Mouse (Mus musculus) heart, embryonic 14.5 days (tissue): ENCODE measurements at regions not wholly inside any gene's neighbourhood (a gene's known extent, or its start where the extent isn't known, plus 50 kb on each side); places are given as distances from the start of the nearest gene placed in this dataset.

Source experiments
- ATAC-seq: fragments of 200-750 bp; cut with Nextera tagmentation; 2 replicates; pipeline ENCODE4 v1.8.0; 2017; ENCODE audit warnings: low read depth, moderate TSS enrichment; ENCODE audit not compliant: insufficient number of reproducible peaks, insufficient read depth, low FRiP score
- H3K27ac ChIP-seq, 2 experiments: fragments of 200-500 bp in 1 of 2; fragments of 300-500 bp in 1 of 2; sonication (generic) in 1 of 2; replicated peaks in 1 of 2; 2 replicates each; pipeline ENCODE4 v1.5.1; 2012 to 2014; ENCODE audit warnings: low read depth in 2 of 2, low read length in 2 of 2, control low read depth in 1 of 2, mild to moderate bottlenecking in 1 of 2, mixed read lengths in 1 of 2; ENCODE audit not compliant: control insufficient read depth in 1 of 2, insufficient read depth in 1 of 2
- H3K27me3 ChIP-seq: fragments of 300-500 bp; sonication (generic); 2 replicates; pipeline ENCODE4 v1.6.1; 2014; ENCODE audit warnings: mild to moderate bottlenecking, low read length, control low read depth; ENCODE audit not compliant: control insufficient read depth, insufficient read depth
- H3K36me3 ChIP-seq: fragments of 300-500 bp; sonication (generic); 2 replicates; pipeline ENCODE4 v1.6.1; 2014; ENCODE audit warnings: mild to moderate bottlenecking, control low read depth, low read length, mixed read lengths; ENCODE audit not compliant: control insufficient read depth, insufficient read depth
- H3K4me1 ChIP-seq, 2 experiments: fragments of 200-500 bp in 1 of 2; fragments of 300-500 bp in 1 of 2; sonication (generic) in 1 of 2; 2 replicates each; pipeline ENCODE4 v1.6.1; 2012 to 2014; ENCODE audit warnings: low read length in 2 of 2, control low read depth in 1 of 2, mixed read lengths in 1 of 2; ENCODE audit not compliant: control insufficient read depth in 2 of 2, insufficient read depth in 2 of 2
- H3K4me2 ChIP-seq: fragments of 300-500 bp; sonication (generic); 2 replicates; pipeline ENCODE4 v1.6.1; 2014; ENCODE audit warnings: mild to moderate bottlenecking, low read length
- H3K4me3 ChIP-seq, 2 experiments: fragments of 200-500 bp in 1 of 2; fragments of 300-500 bp in 1 of 2; sonication (generic) in 1 of 2; 2 replicates each; pipeline ENCODE4 v1.5.1; 2012 to 2014; ENCODE audit warnings: low read length in 2 of 2, mild to moderate bottlenecking in 2 of 2, control low read depth in 1 of 2, low read depth in 1 of 2, moderate library complexity in 1 of 2; ENCODE audit not compliant: control insufficient read depth in 1 of 2, insufficient read depth in 1 of 2
- H3K9ac ChIP-seq: fragments of 300-500 bp; sonication (generic); 2 replicates; pipeline ENCODE4 v1.6.1; 2014; ENCODE audit warnings: mild to moderate bottlenecking, low read length
- H3K9me3 ChIP-seq: fragments of 300-500 bp; sonication (generic); 2 replicates; pipeline ENCODE4 v1.6.1; 2016; ENCODE audit warnings: low read length, control low read depth; ENCODE audit not compliant: control insufficient read depth
- WGBS: fragments of 180-500 bp; shearing (Covaris S2); extraction: QIAGEN DNeasy Blood & Tissue Kit; methylation state at CpG from one replicate; pipeline ENCODE4 v1.1.7; 2014; 5-methylcytosine and 5-hydroxymethylcytosine counted together

DNA sequence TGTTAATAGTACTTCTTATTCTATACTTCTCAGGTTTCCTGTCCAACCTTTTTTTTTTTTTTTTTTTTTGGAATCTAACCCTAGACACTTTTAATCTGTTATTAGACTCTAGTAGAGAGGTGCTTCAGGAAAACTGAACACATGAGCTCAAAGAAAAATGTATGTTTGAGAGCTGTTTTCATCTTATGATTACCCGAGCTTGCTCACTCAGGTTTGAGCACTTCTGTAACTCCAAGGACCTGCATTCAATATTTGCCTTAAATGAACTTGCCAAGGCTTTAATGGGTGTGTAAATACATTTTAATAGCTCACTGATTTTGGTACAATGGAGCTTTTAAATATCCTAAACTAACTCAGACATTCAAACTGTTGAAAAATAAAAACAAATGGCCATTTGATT, 367.8 kb downstream of the Nr2f2 start:
- Histone ChIP-seq H3K36me3 (no peaks in the 10 kb centered on the region), H3K4me1 (no peaks in the 10 kb centered on the region), H3K27me3 (no peaks in the 10 kb centered on the region), H3K4me3 (no peak overlapping the region), H3K4me2 (no peak overlapping the region), H3K27ac (no peak overlapping the region), H3K9ac (no peak overlapping the region), H3K9me3 (no peaks in the 10 kb centered on the region)
- 75% methylated on average over 1 of the region's 1 CpGs for WGBS
- no peak for ATAC-seq

DNA sequence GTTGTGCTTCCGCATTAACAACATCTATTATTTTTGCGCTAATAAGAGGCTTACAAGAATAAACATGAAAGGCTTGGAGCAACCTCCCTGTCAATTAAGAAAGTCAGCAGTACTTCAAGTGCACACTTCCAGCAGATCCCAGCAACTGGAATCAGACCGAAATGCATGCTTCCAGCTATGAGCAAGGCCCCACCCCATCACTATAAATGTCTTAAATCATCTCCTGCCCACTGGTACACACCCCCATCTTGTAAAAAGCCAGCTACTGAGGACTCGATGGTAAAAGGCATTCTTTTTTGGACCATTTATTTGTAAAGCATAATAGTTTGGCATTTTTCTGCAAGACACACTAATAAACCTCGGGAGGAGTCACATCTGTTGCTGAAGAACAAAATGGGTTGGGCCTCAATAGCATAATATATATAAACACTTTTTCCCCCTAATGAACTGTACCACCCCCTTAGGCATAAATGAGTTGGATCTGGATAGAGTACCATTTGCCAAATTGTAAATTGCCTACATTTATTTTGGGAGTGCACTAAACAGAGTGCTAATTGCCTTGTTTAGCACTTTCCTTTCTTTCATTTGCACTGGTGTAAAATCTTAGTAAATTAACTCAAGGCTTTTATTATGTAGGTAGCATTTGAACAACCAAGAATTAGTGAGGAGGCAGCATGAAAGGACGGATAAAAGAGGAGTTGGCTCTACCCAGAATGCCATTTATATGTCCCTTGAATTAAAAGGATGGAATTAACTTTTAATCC, 371.8 kb downstream of the Nr2f2 start:
- WGBS = 80% methylated on average over 6 of the region's 6 CpGs
- Histone ChIP-seq H3K9ac (no peak overlapping the region), H3K27me3 (no peaks in the 10 kb centered on the region), H3K36me3 (no peaks in the 10 kb centered on the region), H3K9me3 (no peaks in the 10 kb centered on the region), H3K4me2 (no peak overlapping the region), H3K4me3 (no peak overlapping the region), H3K27ac (no peak overlapping the region), H3K4me1 (0 out of 4 replicates have a peak, but pooled peaks cover 0 to 2% of the 10 kb centered on the region in 2 experiments)
- no peak for ATAC-seq

DNA sequence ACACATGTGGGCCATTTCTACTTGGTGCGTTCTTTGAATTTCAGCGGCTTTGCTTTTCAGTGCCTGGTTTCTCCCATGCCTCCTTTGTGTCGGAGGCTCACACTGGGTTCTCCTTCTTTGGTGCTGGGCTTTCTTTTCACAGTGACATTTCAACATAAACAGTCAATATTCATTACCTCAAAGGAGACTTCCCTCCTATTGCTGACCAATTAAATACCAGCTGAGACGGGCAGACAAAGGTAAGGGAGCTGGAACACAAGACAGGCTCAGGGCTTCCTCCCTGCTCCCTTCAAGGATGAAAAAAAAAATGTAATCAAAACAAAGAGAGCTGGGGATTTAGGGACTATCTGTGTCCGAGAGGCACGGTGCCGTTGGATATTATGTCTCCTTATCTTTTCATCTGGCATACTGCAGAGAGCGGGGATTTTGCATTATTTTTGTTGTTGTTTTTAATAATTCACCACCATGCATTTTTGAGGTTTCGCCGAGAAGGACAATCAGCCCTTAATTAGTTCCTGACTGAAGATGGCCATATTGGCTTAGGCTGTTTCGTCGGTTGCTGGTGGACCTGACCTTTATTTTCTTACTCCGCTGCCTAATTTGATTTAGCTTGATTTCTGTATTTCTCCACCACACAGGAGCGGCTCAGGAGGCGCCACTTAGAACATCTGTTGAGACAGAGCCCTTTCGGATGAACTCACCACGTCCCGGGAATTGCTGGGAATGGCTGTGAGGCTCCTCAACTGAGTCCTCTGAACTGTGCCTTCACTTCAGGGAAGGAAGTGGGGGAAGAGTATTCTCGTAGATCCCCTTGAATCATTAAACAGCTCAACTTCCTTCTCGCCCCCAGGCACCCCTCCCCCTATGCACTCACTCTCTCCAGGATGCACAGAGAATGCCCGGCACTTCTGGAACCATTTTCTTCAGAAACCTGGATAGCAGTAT, 373.9 kb downstream of the Nr2f2 start:
- Histone ChIP-seq H3K4me3 (peak overlapping the region; percentile 38 to 39), H3K27me3 (no peaks in the 10 kb centered on the region), H3K9me3 (no peaks in the 10 kb centered on the region), H3K9ac (peak overlapping the region; percentile 26), H3K4me1 (0 out of 4 replicates have a peak, but pooled peaks cover 0 to 2% of the 10 kb centered on the region in 2 experiments), H3K4me2 (peak overlapping the region; percentile 60), H3K27ac (no peak overlapping the region), H3K36me3 (no peaks in the 10 kb centered on the region)
- no peak for ATAC-seq
- WGBS = 11% methylated on average over 21 of the region's 21 CpGs

DNA sequence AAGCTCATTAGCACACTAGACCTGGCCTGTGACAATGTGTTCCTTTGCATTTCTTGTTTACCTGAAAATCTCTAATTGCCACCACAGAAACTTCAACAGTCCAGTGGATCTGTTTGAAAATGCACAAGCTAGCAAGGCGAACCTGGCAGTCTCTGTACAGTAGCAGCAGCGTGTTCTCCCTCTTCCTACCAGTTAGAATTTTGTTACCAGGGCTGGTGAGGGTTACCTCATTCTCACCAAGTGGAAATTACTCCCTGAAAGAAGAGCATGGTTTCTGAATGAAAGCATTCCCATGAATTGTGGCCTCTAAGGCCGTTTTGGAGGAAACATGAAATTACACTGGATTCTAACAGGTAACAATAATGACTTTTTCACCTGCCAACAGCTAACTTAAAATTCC, 374.6 kb downstream of the Nr2f2 start:
- Histone ChIP-seq H3K27me3 (no peaks in the 10 kb centered on the region), H3K4me1 (0 out of 4 replicates have a peak, but pooled peaks cover 0 to 2% of the 10 kb centered on the region in 2 experiments), H3K27ac (no peak overlapping the region), H3K4me3 (no peak overlapping the region; a peak in 1 of 4 replicates), H3K4me2 (peak overlapping the region; percentile 60), H3K9me3 (no peaks in the 10 kb centered on the region), H3K36me3 (no peaks in the 10 kb centered on the region), H3K9ac (no peak overlapping the region)
- ATAC-seq = no peak
- 33% methylated on average over 3 of the region's 3 CpGs for WGBS

DNA sequence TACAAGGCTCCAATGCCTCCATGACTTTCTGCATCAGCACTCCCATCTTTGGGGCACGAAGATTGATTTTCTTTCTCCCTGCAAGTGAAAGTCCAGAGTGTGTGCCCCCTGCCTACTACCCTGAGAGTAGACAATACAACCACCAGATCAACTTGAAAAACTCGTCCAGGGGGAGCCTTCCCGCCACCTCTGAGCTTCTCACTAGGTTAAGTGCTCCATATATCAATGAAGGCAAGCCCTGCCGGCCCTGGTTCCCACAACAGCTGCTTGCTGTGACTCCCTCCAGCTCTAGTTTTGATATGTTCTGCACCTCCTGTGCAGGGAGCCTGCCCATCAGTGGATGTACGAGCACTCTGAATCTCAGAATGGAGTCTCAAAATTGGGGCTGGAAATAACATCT, 377.8 kb downstream of the Nr2f2 start:
- H3K36me3 ChIP-seq = no peaks in the 10 kb centered on the region
- no peaks in the 10 kb centered on the region for H3K27me3 ChIP-seq
- H3K9ac ChIP-seq = no peak overlapping the region
- H3K27ac ChIP-seq = no peak overlapping the region
- ATAC-seq = no peak
- H3K4me3 ChIP-seq = no peak overlapping the region
- 0 out of 4 replicates have a peak, but pooled peaks cover 0 to 2% of the 10 kb centered on the region in 2 experiments for H3K4me1 ChIP-seq
- 35% methylated on average over 5 of the region's 5 CpGs for WGBS
- H3K9me3 ChIP-seq = no peaks in the 10 kb centered on the region
- H3K4me2 ChIP-seq = no peak overlapping the region

DNA sequence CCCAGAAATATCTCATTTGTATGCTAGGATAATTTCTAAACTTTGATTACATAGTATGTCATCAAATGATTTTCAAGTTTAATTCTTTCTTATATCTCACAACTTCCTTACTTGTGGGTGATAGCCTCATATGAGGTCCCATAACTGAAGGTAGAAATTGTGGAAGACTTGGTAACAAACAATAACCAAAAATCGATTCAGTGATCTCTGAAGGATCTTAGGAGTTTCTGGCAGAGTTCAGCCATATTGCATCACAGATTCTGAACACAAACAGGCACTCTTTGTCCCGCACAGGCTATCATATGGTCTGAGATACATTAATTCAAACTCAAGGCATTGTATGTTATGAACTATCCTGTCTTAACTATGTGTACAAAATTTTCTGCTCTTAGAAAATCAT, 385.2 kb downstream of the Nr2f2 start:
- ATAC-seq = no peak
- no peak overlapping the region for H3K27ac ChIP-seq

DNA sequence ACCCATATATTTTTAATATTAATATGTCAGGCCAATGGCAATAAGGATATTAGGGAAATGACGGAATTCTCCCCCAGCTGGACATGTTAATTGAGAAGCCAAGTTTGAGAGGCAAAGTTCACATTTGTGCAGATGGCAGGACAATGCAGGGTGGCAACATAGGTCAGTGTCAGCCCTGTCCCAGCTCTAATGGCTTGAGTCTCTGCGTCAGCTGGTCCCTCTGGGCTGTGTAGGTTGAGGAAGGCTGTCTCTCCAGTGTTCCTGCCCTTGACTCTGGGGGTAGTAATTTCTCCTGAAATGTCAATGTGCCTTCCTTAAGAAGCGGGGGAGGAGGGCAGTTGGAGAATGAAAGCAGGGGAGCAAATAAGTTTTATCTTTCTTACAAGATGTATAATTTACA, 390.2 kb downstream of the Nr2f2 start:
- ATAC-seq = no peak
- WGBS = 72% methylated on average over 3 of the region's 3 CpGs
- no peak overlapping the region for H3K4me2 ChIP-seq

More for the DNA sequence above, 385.2 kb downstream of the Nr2f2 start:
- Histone ChIP-seq H3K4me2 (no peak overlapping the region), H3K27me3 (no peaks in the 10 kb centered on the region), H3K9me3 (no peaks in the 10 kb centered on the region), H3K4me3 (no peak overlapping the region), H3K4me1 (no peaks in the 10 kb centered on the region), H3K36me3 (no peaks in the 10 kb centered on the region), H3K9ac (no peak overlapping the region)
- 53% methylated on average over 2 of the region's 2 CpGs for WGBS

More for the DNA sequence above, 390.2 kb downstream of the Nr2f2 start:
- no peaks in the 10 kb centered on the region for H3K4me1 ChIP-seq
- no peak overlapping the region for H3K9ac ChIP-seq
- H3K9me3 ChIP-seq = no peaks in the 10 kb centered on the region
- H3K27me3 ChIP-seq = no peaks in the 10 kb centered on the region
- H3K36me3 ChIP-seq = no peaks in the 10 kb centered on the region
- no peak overlapping the region for H3K4me3 ChIP-seq
- no peak overlapping the region for H3K27ac ChIP-seq
